Mouse (Mus musculus): ENCODE results near the gene Gm20806. TPM values are rescaled to one million over a fixed set of nuclear protein-coding genes. Genes with fewer than 3 reads are reported as not detected.

The Gm20806 gene
- not detected in 2 replicates for polyA plus RNA-seq (2012; rRNA removed)

DNA sequence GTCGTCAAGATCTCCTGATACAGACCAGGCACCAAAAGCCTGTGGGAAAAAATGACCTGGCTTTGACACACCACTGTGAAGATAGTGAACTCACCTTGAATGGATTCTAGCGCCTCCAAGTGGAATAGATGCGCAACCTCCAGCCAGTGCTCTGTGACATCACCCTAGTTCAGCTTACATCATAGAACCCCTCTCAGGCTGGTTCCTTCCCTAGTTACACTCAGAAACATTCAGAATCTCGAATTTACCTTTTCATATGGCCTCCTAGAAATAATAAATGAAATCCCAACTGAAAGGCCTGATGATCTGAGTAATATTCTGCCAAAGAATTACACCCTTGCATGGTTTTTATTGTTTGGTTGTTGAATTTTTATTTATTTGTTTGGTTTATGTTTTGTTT lies at the start of gene Gm20806:
Gene Gm20806 (minus strand): TSS at position 101 of the 400 bp plus-strand sequence.

Data from colon, adult 2 months (tissue).